ENCODE assay signal across 20 mouse cellular contexts in genomic region chr4:128641766-128642717, GRCm38 (mm10). TPM values are rescaled to one million over a fixed set of nuclear protein-coding genes. Genes with fewer than 3 reads are reported as not detected.
DNase-seq lines count a peak whose midpoint lies in the region; ATAC-seq and TF ChIP-seq lines count a peak whose summit lies in the region.
"Had no signal": no experiment of that assay in that cellular context is flagged by ENCODE, and none has a peak within 500 bp of the region (broad histone marks: within the 10 kb centered on the region; RNA-seq: fewer than 3 reads in every experiment).

No protein-coding gene starts in this region.

- no peak for DNase-seq in kidney, postnatal 14 days
- no peak for DNase-seq in stomach, postnatal 0 days (ENCODE audit: low spot score)
- DNase-seq in yolk sac, embryonic 10.5 days (ENCODE audit: low spot score): peak; percentile 62
- DNase-seq in layer of hippocampus, adult 18-20 months (ENCODE audit: low spot score in 2 of 2): no peak
- DNase-seq in left cerebral cortex, postnatal 14 days (ENCODE audit: low spot score in 2 of 2): no peak
- DNase-seq: gastrocnemius, postnatal 25 days; liver; lung, postnatal 10 days; right cerebral cortex, adult 18-20 months; thymus, adult 2 months had no signal

- peak; percentile 33; the same call in 1 of the 2 replicates for ATAC-seq in kidney, embryonic 14.5 days (ENCODE audit: low FRiP score, low TSS enrichment)
- ATAC-seq in stomach, embryonic 15.5 days (ENCODE audit: insufficient read depth, low FRiP score, low read depth): 0 out of 2 replicates have a peak, but pooled peaks have one; percentile 41
- ATAC-seq in stomach, postnatal 0 days (ENCODE audit: low FRiP score, low TSS enrichment): no peak
- ATAC-seq in intestine, postnatal 0 days: peak; percentile 57
- ATAC-seq: activated CD4-positive, CD25-positive, alpha-beta regulatory T cell, adult 4 months; midbrain, embryonic 16.5 days had no signal

- no peak overlapping the region for H3K4me3 ChIP-seq in kidney, embryonic 14.5 days (ENCODE audit: low read length)
- no peak overlapping the region for H3K4me3 ChIP-seq in stomach, embryonic 15.5 days (replicated peaks)
- H3K4me3 ChIP-seq in stomach, postnatal 0 days (ENCODE audit: low read depth, low read length): no peak overlapping the region
- no peak overlapping the region for H3K4me3 ChIP-seq in intestine, postnatal 0 days (ENCODE audit: low read depth, low read length)
- H3K4me3 ChIP-seq: erythroblast, embryonic 14.5 days; heart, embryonic 15.5 days; hindbrain, embryonic 15.5 days; left cerebral cortex, adult 2 months had no signal

- H3K4me2 ChIP-seq in kidney, embryonic 14.5 days (replicated peaks; ENCODE audit: low read depth, low read length): no peak overlapping the region; the same call in 1 of the 2 replicates
- H3K4me2 ChIP-seq in stomach, embryonic 15.5 days: no peak overlapping the region
- H3K4me2 ChIP-seq in stomach, postnatal 0 days (replicated peaks; ENCODE audit: low read depth): no peak overlapping the region
- H3K4me2 ChIP-seq in intestine, postnatal 0 days (replicated peaks; ENCODE audit: low read depth): no peak overlapping the region
- H3K4me2 ChIP-seq: heart, embryonic 15.5 days; hindbrain, embryonic 15.5 days had no signal

- no peak for TF ChIP-seq CTCF in stomach, postnatal 0 days (IDR thresholded peaks at IDR 0.05; ENCODE audit: low read depth)
- no peak for TF ChIP-seq CTCF in intestine, postnatal 0 days (IDR thresholded peaks at IDR 0.05; ENCODE audit: low read depth)

- no peaks in the 10 kb centered on the region for H3K9me3 ChIP-seq in kidney, embryonic 14.5 days (ENCODE audit: control insufficient read depth, low read length)
- no peaks in the 10 kb centered on the region for H3K9me3 ChIP-seq in stomach, embryonic 15.5 days
- H3K9me3 ChIP-seq in stomach, postnatal 0 days (ENCODE audit: control insufficient read depth, low read length): no peaks in the 10 kb centered on the region
- H3K9me3 ChIP-seq in intestine, postnatal 0 days (ENCODE audit: control insufficient read depth): no peaks in the 10 kb centered on the region
- H3K9me3 ChIP-seq: heart, embryonic 15.5 days; hindbrain, embryonic 15.5 days had no signal

- TF ChIP-seq EP300 in stomach, postnatal 0 days (optimal IDR thresholded peaks at IDR 0.05): no peak

- 0 out of 2 replicates have a peak overlapping the region, but pooled peaks have one; percentile 28 for H3K9ac ChIP-seq in kidney, embryonic 14.5 days (ENCODE audit: low read depth, low read length)
- H3K9ac ChIP-seq in stomach, embryonic 15.5 days: no peak overlapping the region
- no peak overlapping the region for H3K9ac ChIP-seq in stomach, postnatal 0 days (ENCODE audit: low read length)
- no peak overlapping the region for H3K9ac ChIP-seq in intestine, postnatal 0 days (ENCODE audit: low read depth, low read length)
- H3K9ac ChIP-seq: heart, embryonic 15.5 days; hindbrain, embryonic 15.5 days had no signal

- H3K27ac ChIP-seq in kidney, embryonic 14.5 days (ENCODE audit: low read depth, low read length): peak overlapping the region; percentile 18; the same call in 1 of the 2 replicates
- peak overlapping the region; percentile 54 for H3K27ac ChIP-seq in stomach, embryonic 15.5 days
- no peak overlapping the region for H3K27ac ChIP-seq in stomach, postnatal 0 days (replicated peaks)
- peak overlapping the region; percentile 17; the same call in 1 of the 2 replicates for H3K27ac ChIP-seq in intestine, postnatal 0 days (ENCODE audit: low read depth, low read length)
- H3K27ac ChIP-seq: heart, embryonic 15.5 days; hindbrain, embryonic 15.5 days; left cerebral cortex, adult 2 months had no signal

- H3K36me3 ChIP-seq in kidney, embryonic 14.5 days (ENCODE audit: control insufficient read depth, insufficient read depth, low read length): no peaks in the 10 kb centered on the region
- no peaks in the 10 kb centered on the region for H3K36me3 ChIP-seq in stomach, embryonic 15.5 days
- H3K36me3 ChIP-seq in stomach, postnatal 0 days (ENCODE audit: control insufficient read depth, insufficient read depth, low read length): no peaks in the 10 kb centered on the region
- no peaks in the 10 kb centered on the region for H3K36me3 ChIP-seq in intestine, postnatal 0 days (ENCODE audit: control insufficient read depth, insufficient read depth)
- H3K36me3 ChIP-seq: heart, embryonic 15.5 days; hindbrain, embryonic 15.5 days had no signal

- H3K4me1 ChIP-seq in kidney, embryonic 14.5 days (ENCODE audit: control insufficient read depth, insufficient read depth, low read length): peaks cover 32% of the 10 kb centered on the region
- H3K4me1 ChIP-seq in stomach, embryonic 15.5 days: peaks cover 30% of the 10 kb centered on the region
- no peaks in the 10 kb centered on the region for H3K4me1 ChIP-seq in stomach, postnatal 0 days (replicated peaks; ENCODE audit: control insufficient read depth, insufficient read depth)
- H3K4me1 ChIP-seq in intestine, postnatal 0 days (replicated peaks; ENCODE audit: control insufficient read depth, insufficient read depth, low read length): peaks cover 8% of the 10 kb centered on the region; the same call in 1 of the 2 replicates

- intact Hi-C loops in left cerebral cortex, postnatal 14 days (cut with DNase I): no loop called here

- H3K27me3 ChIP-seq in kidney, embryonic 14.5 days (ENCODE audit: control insufficient read depth, insufficient read depth, low read length): no peaks in the 10 kb centered on the region
- no peaks in the 10 kb centered on the region for H3K27me3 ChIP-seq in stomach, embryonic 15.5 days (replicated peaks)
- no peaks in the 10 kb centered on the region for H3K27me3 ChIP-seq in stomach, postnatal 0 days (ENCODE audit: control insufficient read depth, insufficient read depth, low read length)
- H3K27me3 ChIP-seq in intestine, postnatal 0 days (replicated peaks; ENCODE audit: control insufficient read depth, insufficient read depth, low read length): no peaks in the 10 kb centered on the region
- H3K27me3 ChIP-seq: heart, embryonic 15.5 days; hindbrain, embryonic 15.5 days had no signal

- WGBS in kidney, embryonic 14.5 days: 13% methylated on average over 23 of the region's 23 CpGs
- WGBS in stomach, embryonic 15.5 days: 43% methylated on average over 23 of the region's 23 CpGs
- WGBS in stomach, postnatal 0 days: 43% methylated on average over 23 of the region's 23 CpGs
- WGBS in intestine, postnatal 0 days: 28% methylated on average over 23 of the region's 23 CpGs

RNA-seq across cellular contexts. Expression of gene Phc2, which starts 12.5 kb away (rescaled TPM):
- 46.6 and 50.2 TPM in 2 replicates for polyA plus RNA-seq in kidney, embryonic 14.5 days (2014; fragmentation: Nextera tagmentation; extraction: Ambion mirVana)
- polyA plus RNA-seq in stomach, embryonic 15.5 days (2015; fragmentation: Nextera tagmentation; extraction: Ambion mirVana): 46.9 and 49.3 TPM in 2 replicates
- 27.1 and 31.1 TPM in 2 replicates for polyA plus RNA-seq in stomach, postnatal 0 days (2015; fragmentation: Nextera tagmentation; extraction: Ambion mirVana)
- 22.9 and 25.4 TPM in 2 replicates for polyA plus RNA-seq in intestine, postnatal 0 days (2015; fragmentation: Nextera tagmentation; extraction: Ambion mirVana)
- 100 to 1,000 TPM in 1 of 2 experiments, 10 to 100 TPM in 1; 99.6 to 102 TPM for total RNA-seq in layer of hippocampus, adult 18-20 months (2021)
- 10 to 100 TPM; 74.8 to 77.2 TPM for total RNA-seq in left cerebral cortex, postnatal 14 days (2021)

RNA-seq across cellular contexts. Expression of gene Tlr12, which starts 23.6 kb away (rescaled TPM):
- polyA plus RNA-seq in kidney, embryonic 14.5 days (2014; fragmentation: Nextera tagmentation; extraction: Ambion mirVana): 0.91 and 1.1 TPM in 2 replicates
- 1.5 and 1.7 TPM in 2 replicates for polyA plus RNA-seq in stomach, embryonic 15.5 days (2015; fragmentation: Nextera tagmentation; extraction: Ambion mirVana)
- polyA plus RNA-seq in stomach, postnatal 0 days (2015; fragmentation: Nextera tagmentation; extraction: Ambion mirVana): 0.56 and 0.57 TPM in 2 replicates
- 2.1 and 2.5 TPM in 2 replicates for polyA plus RNA-seq in intestine, postnatal 0 days (2015; fragmentation: Nextera tagmentation; extraction: Ambion mirVana)
- under 1 TPM; 0.84 to 0.96 TPM for total RNA-seq in layer of hippocampus, adult 18-20 months (2021)
- 1 to 10 TPM; 1.2 to 1.3 TPM for total RNA-seq in left cerebral cortex, postnatal 14 days (2021)
- total RNA-seq: gastrocnemius, postnatal 25 days; MEL had no signal

RNA-seq across cellular contexts. Expression of gene Zscan20, which starts 32.1 kb away (rescaled TPM):
- polyA plus RNA-seq in kidney, embryonic 14.5 days (2014; fragmentation: Nextera tagmentation; extraction: Ambion mirVana): 3.2 and 4.4 TPM in 2 replicates
- polyA plus RNA-seq in stomach, embryonic 15.5 days (2015; fragmentation: Nextera tagmentation; extraction: Ambion mirVana): 3.8 and 3.9 TPM in 2 replicates
- 0.98 and 1.2 TPM in 2 replicates for polyA plus RNA-seq in stomach, postnatal 0 days (2015; fragmentation: Nextera tagmentation; extraction: Ambion mirVana)
- polyA plus RNA-seq in intestine, postnatal 0 days (2015; fragmentation: Nextera tagmentation; extraction: Ambion mirVana): 0.87 and 1.0 TPM in 2 replicates
- total RNA-seq in layer of hippocampus, adult 18-20 months (2021): 10 to 100 TPM in 1 of 2 experiments, 1 to 10 TPM in 1; 8.7 to 10.6 TPM
- total RNA-seq in left cerebral cortex, postnatal 14 days (2021): 1 to 10 TPM; 5.9 to 6.9 TPM
